Mouse (Mus musculus) cerebellum, adult 9-10 months (tissue): ENCODE measurements around the gene Nav1.
A peak's percentile ranks its signal among the peaks of the same experiment; 100 is the strongest.
"Not testable (repeated sequence)": the region's sequence is repeated elsewhere in the genome, so short reads cannot be mapped to it uniquely, and the experiment has no call there.

Source experiments
- DNase-seq: peaks from one replicate; pipeline ENCODE4 v3.0.0; 2022

Nav1 gene

GRCm38 (mm10) chr1:135514913-135515632, 92.0 kb downstream of the Nav1 start:
- no peak for DNase-seq

DNA sequence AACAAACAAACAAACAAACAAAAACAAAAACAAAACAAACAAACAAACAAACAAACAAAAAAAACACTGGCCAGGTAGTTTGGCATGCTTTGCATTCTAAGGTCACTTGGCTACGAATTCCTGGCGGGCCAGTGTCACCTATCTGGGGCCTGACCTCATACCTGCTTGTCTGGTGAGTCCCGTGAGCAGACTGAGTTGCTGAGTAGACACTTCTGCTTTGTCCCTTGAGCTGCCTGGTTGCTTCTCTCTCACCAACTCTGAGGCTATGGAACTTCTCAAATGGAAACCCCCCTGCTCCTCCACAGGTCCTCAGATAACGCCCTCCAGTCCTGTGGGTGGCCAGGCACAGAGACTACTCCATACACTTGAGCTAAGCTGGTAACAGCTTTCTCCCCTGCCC, 93.0 kb downstream of the Nav1 start:
- DNase-seq = no peak

DNA sequence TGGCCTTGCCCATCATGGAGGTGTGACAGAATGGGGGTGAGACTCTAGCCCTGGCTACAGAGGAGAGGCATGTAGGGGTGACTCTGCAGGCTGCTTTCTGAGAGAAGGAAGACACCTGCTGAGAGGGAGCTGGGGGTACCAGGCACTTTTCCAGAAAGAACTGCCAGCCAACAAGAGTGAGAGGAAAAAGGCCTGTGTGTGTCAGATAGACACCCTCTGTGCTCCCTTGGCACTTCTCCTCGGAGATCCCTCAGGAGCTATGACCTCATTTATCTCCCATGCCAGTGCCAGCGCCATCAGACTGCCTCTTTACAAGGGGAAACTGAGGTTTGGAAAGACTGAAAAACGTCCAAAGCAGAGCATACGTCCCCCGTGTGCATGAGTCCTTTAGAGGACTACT, 93.6 kb downstream of the Nav1 start:
- peak; percentile 20 for DNase-seq

DNA sequence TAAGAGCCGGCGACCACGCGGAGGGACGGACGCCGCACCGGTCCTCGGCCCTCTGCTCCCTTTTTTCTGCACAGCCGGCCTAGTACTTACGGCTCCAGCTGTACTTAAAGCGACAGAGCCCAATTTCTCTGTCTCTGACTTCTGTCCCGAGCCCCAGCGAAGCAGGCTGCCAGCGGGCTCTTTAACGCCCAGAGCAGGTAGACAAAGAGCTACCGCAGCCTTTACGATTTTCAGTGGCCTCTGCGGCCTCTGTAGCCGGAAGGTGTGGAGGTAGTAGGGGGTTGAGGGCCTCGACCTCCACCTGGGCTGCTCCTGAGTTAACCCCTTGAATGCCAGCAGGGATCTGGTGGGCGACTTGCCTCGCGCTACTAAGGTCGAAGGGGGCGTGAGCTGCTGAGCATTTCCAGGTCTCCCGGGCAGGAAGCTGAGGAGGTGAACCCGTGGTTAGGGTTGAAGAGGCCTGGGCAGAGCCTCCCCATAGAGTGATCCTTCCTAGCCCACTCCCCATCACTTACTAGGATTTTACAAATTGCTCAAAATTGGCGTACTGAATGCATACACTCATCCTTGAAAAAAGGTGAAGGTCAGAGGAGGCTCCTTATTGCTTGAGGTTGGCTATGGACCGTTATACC, 96.6 kb downstream of the Nav1 start:
- peak; percentile 17 for DNase-seq

DNA sequence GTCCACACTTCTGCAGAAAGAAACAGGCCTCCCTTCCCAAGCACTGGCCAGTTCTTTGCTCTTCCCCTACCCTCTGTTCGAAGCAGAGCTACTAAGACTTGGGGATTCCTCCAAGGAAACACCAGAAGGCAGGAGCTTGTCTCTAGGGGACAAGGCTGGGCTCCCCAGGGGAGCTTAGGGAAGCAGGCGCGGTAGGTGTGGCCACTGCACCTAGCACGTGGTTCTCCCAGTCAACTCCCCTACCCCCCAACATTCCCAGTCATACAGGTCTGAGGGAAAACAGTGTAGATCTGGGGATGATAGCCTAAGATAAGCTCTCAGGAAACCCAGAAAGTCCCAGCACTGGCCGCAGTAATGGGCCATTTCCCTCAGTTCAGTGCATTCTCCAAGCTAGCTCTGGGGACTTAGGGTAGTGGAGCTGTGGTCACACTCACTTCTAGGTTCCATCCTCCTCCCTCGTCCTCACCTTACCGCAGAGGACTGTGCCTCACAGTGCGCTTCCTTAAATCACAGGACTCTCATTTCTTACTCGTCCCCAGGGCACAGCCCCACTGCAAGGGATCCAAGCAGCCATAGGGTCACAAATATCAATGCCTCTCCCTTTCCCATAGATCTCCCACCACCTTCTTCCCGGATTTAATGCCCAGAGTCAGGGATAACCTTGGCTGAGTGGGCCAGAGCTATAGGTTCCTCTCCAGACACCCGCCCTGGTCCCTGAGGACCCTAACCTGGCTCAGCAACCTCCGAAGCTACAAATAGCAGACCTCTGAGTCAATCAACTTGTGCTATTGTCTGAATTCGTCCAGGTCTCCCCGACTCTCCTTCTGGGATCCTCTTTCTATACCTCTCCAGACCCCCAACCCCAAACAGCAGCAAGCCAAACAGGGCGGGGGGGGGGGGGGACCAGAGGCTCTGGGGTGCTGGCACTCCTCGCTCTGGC, 97.7 kb downstream of the Nav1 start:
- DNase-seq = no peak

- no peak for DNase-seq
These were observed 98.8 kb downstream of the Nav1 start for GRCm38 (mm10) chr1:135508349-135508634.

GRCm38 (mm10) chr1:135507572-135508348, 99.3 kb downstream of the Nav1 start:
- no peak for DNase-seq

DNA sequence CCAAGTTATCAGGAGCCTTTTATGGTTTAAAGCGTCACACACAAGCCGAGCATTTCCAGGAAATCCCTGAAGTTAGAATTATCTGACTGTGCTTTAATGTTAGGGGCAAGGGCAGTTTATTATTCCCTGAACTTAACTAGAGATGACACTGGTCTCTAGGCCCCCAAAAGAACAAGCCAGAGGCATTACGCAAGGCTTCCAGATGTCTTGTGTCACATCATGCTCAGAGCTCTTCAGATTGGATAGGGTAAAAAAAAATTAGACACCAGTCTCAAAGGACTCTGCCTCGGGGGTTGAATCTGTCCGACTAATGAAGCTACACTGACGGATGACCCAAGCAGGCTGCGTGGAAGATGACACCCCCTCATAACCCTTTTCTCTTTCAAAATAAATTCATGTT, 101.6 kb downstream of the Nav1 start:
- no peak for DNase-seq

- DNase-seq = no peak
These were observed 103.7 kb downstream of the Nav1 start for GRCm38 (mm10) chr1:135503436-135503835.

- no peak for DNase-seq
These were observed 104.3 kb downstream of the Nav1 start for GRCm38 (mm10) chr1:135502750-135503149.

DNA sequence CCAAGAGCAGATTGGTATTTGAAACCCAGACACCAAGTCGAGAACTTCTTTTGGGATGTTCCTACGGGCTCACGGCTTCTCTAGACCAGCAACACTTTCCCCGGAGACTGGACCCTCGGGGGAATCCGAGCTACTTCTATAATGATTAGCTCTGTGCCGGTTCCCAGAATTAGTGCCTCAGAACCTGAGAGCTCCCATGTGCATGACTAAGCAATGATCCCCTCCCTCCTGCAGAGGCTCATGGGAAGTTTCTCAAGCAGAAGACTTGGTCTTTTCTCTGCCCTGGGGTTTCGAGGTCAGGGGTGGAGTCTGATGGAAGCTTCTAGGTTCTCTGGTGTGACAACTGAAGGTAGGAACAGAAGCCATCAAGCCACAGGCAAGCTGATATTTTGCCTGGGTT, 105.0 kb downstream of the Nav1 start:
- no peak for DNase-seq

- no peak for DNase-seq
These were observed 108.4 kb downstream of the Nav1 start for GRCm38 (mm10) chr1:135498455-135499358.

- no peak for DNase-seq
These were observed 112.0 kb downstream of the Nav1 start for GRCm38 (mm10) chr1:135495048-135495447.

DNA sequence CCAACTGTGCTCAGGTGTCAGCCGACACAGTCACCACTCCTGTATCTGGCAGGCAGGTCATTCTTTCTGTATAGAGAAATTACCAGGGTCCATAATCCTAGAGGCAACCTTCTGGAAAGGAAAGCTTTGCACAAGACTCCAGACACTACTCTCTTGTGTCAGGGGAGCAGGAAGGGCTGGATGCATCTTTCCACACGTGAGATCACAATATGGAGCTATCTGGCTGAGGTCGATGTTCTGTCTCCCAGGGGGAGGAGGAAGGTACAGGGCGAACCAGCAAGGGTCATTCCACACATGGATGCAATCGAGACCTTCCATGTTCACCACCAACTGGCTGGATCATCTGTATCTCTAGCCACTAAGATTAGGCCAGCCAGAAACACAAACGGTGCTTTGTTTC, 113.2 kb downstream of the Nav1 start:
- no peak for DNase-seq

GRCm38 (mm10) chr1:135492406-135492805, 114.7 kb downstream of the Nav1 start:
- DNase-seq = no peak

GRCm38 (mm10) chr1:135490931-135491666, 116.0 kb downstream of the Nav1 start:
- no peak for DNase-seq

- no peak for DNase-seq
These were observed 118.2 kb downstream of the Nav1 start for GRCm38 (mm10) chr1:135488879-135489278.

- DNase-seq = no peak
These were observed 121.9 kb downstream of the Nav1 start for GRCm38 (mm10) chr1:135485179-135485578.

DNA sequence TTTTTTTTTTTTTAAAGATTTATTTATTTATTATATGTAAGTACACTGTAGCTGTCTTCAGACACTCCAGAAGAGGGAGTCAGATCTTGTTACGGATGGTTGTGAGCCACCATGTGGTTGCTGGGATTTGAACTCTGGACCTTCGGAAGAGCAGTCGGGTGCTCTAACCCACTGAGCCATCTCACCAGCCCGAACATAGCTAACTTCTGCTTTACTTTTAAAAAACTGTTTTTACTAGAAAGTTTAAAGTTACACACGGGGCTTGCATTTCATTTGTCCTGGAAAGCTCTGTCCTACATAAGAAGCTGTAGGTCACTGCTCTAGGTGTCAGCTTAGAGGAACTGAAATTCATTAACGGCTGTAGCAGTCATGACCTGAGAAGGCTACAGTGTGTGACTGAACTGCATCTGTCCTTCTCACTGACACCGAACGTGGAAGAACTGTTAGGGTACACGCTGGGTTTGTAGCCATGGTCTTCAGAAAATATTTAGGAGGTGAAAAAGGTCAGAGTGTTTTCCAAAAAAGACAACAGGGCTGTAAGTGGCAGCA, 122.5 kb downstream of the Nav1 start:
- DNase-seq = not testable (repeated sequence)

DNA sequence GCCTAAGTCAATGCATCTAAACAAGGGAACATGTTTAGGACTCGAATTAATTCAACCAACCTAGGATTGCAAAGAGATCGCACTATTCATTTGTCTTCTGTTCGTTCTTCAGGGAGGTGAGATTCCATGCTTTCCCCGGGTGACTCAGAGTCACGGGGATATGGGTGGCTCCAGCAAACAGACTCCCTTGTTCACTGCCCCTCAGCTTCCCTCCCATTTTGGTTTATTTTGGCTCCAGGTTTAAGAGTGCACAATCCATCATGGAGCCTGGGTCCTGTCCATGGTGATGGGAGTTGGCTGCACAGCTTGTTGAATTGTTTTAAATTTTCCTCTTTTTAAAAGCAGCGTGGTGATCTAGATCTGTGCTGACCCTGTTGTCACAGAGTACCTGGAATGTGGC, 123.1 kb downstream of the Nav1 start:
- DNase-seq = no peak

DNA sequence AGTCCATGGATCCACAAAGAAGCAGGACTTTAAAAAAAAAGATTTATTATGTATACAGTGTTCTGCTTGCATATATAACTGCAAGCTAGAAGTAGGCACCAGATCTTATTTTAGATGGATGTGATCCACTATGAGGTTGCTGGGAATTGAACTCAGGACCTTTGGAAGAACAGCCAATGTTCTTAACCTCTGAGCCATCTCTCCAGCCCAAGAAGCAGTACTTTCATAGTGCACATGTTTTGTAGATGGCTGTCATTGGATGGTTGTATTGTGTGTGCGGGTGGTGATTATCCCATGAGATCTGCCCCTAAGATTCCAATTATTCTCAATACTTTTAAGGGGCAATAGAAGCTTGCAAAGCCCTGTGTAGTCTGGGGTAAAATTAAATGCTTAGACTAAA, 124.4 kb downstream of the Nav1 start:
- no peak for DNase-seq
